Mouse (Mus musculus) adrenal gland, adult 2 months (tissue): Measurements from ENCODE around the gene Rcan2. TPM values are rescaled to one million over a fixed set of nuclear protein-coding genes. Genes with fewer than 3 reads are reported as not detected.
"Not testable (repeated sequence)": the region's sequence is repeated elsewhere in the genome, so short reads cannot be mapped to it uniquely, and the experiment has no call there.

ENCODE experiments used
- DNase-seq: peaks from one replicate; pipeline ENCODE4 v3.0.0; 2021
- polyA plus RNA-seq: library from polyadenylated mRNA; depleted of rRNA; stranded (reverse); fragments of >200 nt; gene quantifications from 2 replicates; pipeline ENCODE4 v1.2.3, GENCODE M21; 2012
- total RNA-seq, 2 experiments: library from RNA; stranded (reverse); gene quantifications; 2 replicates each; pipeline ENCODE4 v1.2.3; 2021

Gene Rcan2
- total and polyA plus RNA-seq, 3 experiments: 2.6 to 6.9 (median 5.2) TPM

DNA sequence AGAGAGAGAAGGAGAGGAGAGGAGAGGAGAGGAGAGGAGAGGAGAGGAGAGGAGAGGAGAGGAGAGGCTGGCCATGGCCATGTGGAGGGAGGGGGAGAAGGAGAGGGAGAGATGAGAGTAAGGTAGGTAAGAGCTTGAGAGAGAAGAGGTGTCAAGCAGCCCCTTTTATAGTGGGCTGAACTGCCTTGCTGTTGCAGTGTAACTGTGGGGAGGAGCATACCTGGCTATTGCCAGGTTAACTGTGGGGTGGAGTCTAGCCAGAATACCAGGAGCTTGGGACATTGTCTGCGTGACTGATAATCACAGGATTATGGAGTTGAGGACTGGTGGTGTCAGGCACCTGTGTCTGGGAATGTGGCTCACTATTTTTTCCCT, 24.2 kb downstream of the Rcan2 start:
- DNase-seq: not testable (repeated sequence)

DNA sequence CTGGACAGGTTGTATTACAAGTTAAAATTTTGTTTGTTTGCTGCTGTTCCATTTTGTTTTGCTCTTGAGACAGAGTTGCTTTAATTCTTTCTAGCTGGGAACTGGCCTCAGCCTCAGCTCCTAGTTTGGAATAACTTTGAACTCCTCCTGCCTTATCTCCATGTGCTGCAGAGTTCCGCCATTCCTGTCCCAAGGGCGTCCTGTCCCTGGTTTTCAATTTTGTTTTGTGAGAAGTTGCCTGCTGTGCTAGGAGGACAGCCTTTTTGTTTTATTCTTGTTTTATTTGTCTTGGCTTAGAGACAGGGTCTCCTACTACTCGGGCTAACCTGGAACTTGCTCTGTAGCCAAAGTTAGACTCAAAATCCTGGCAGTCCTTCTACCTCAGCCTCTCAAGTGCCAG, 26.1 kb downstream of the Rcan2 start:
- no peak for DNase-seq

DNA sequence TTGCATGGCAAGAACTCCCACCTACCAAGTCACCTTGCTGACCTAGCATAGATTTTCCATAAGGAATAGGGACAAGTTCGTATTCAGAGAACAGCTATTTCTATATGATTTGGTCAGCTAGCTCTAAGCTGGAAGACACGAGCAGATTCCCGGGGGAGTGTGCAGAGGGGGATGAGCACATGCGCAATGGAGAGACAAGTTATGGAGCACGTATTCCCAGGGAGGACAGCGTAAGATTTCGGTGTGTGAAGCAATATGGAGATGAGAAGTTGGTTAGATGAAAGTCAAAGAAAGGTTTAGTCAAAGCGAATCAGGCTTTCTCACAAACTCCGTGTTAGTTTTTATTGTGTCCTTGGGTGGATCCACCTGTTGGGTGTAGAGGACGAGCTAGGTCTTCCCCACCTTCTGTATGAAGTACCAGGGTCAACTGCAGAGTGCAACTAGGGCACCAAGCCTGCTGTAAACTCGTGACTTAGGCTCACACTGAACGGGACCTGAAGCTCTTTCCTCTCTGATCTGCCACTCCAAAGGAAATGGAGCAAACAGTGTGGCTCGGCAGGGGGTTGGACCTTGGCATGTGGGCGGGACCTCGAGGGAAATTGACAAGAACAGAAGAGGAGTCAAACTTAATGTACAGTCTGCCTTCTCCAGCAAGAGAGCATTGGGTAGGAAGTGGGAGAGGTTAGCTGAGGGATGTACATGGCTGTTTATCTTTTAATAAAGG, 31.4 kb downstream of the Rcan2 start:
- no peak for DNase-seq

DNA sequence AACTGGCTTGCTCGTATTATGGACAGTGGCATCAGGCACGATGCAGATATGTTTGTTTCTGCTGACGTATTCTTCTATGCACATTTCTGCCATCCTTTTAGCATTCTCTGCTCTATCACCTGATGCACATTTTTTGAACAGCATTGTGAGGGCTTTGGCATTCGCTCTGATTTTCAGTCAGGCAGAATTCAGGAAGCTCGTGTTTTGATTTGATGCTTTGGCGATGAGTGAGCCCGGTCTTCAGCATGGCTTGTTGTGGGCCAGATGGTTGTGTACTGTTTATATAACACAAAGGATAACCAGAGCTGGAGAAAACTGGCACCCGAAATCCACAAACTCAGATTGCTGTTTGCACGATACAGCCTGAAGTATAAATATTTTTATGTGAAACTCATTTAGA, 39.1 kb downstream of the Rcan2 start:
- no peak for DNase-seq

- no peak for DNase-seq
Observed at GRCm38 (mm10) chr17:43846714-43847113, 45.6 kb downstream of the Rcan2 start.

- DNase-seq: no peak
Observed at GRCm38 (mm10) chr17:43848903-43849302, 47.8 kb downstream of the Rcan2 start.

GRCm38 (mm10) chr17:43855132-43855531, 54.0 kb downstream of the Rcan2 start:
- no peak for DNase-seq

- no peak for DNase-seq
Observed at GRCm38 (mm10) chr17:43856081-43856480, 54.9 kb downstream of the Rcan2 start.

DNA sequence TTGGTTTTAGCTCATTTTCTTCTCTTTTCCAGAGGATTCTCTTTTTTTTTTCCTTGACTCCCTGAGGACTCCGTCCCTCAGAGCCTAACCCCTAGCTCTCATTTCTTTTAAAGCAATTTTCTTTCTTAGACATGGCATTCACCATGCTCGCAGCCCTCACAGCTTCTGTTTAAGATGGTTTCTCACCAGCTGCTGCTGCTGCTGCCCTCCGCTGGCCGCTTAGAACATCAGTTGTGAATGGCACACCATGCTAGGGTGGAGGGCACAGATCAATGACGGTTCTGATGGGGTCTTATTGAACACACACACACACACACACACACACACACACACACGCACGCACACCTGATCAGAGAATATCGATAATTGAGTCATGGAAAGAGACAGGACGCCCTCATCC, 67.7 kb downstream of the Rcan2 start:
- no peak for DNase-seq

DNA sequence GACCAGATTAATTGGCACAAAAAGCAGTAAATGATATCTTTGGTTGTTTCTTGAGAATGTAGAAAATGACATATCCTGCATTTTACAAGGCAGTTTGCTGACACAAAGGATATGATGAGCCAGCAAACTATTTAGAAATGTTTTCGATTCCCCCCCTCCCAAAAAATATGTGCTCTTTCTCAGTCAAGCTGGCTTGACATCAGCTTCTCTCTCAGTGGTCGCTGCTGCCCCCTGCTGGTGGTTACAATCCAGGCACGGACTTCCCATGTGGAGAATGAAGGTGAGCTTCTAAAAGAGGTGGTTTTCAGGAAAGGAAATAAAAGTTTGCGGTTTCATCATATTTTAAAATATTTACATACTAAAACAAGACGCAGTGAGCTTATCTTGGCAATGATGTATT, 68.5 kb downstream of the Rcan2 start:
- peak; percentile 63 for DNase-seq

- no peak for DNase-seq
Observed at GRCm38 (mm10) chr17:43874417-43874816, 73.3 kb downstream of the Rcan2 start.

DNA sequence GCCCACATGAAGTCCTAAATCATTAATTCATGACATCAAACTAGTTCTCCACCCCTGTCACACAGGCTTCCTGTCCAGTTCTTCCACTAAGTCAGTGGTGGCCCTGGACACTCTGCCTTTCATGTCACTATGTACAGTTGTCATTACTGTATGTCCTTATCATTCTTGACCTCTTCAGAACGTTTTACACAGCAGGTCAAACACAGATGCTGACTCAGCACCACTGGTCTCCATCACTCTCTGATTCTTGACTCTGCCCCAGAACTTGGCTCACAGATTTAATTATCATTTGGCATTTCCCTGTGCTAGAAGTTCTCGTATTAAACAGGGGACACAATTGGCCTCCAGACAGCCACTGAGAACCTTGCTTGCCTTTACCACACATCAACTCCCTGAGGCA, 76.3 kb downstream of the Rcan2 start:
- DNase-seq: no peak

DNA sequence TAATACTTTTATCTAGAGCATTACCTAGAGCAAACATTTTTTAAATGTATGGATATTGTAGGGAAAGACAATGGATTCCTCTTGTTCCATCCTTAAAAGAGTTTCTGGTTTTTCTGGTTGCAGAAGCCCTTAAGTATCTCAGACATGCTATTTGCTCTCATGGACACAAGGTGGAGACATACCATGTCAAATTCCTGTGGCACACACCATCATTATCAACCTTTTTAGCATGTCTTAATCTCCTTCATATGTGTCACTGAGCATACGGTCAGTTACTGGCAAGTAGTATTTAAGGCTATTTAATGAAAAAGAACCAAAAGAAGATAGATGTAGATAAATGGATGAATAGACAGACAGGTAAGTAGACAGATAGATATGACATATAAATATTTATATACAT, 81.9 kb downstream of the Rcan2 start:
- peak; percentile 7 for DNase-seq

- DNase-seq: no peak
Observed at GRCm38 (mm10) chr17:43886262-43886661, 85.1 kb downstream of the Rcan2 start.

- DNase-seq: no peak
Observed at GRCm38 (mm10) chr17:43887931-43888330, 86.8 kb downstream of the Rcan2 start.

DNA sequence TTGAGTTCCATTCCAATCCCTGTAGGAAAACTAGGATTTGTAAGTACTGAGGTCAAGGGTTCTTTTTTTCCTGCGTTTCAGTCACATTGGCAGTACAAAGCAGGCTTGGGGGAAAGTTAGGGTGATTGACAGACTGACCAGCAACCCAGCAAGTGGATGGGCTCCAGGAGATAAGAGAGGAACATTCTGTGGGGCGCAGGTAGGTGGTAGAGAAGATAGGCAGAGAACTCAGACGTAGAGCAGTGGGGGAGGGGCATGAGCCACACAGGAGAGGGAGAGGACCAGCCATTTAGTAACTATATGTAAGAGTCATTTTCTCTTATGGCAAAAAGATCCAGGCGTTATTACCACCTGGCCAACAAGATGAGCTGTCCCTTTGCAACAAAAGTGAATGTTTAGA, 96.2 kb downstream of the Rcan2 start:
- DNase-seq: no peak

DNA sequence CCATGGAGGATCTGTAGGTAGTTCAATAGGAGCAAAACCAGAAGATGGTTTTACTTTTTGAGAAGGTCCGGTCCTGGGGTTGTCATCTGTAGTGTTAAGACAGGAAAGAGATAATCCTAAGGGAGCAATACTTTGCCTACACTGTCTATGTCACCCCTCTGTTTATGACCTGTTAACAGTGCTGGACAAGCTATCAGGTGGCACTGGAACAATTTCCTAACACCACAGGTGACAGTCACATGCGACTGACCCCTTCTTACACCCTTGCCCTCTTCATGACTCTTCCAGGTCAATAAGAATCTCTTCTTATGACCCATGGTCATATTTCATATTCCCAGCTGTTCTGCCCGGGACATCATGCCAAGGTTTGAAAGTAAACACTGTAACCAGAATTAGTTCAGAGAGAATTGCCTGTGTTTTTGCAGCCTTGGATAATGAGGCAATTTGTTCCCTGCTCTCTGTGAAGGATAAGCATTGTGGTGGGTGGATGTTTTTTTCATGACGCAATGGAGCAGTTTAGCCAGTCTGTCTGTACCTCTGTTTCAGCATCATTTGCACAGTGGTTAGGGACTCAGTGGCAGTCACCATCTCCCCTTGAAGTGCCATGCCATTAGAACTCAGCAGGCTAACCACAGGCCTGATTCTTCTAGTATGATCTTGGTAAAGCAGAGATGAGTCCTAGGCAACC, 98.4 kb downstream of the Rcan2 start:
- no peak for DNase-seq

GRCm38 (mm10) chr17:43900133-43900532, 99.0 kb downstream of the Rcan2 start:
- DNase-seq: no peak

GRCm38 (mm10) chr17:43901474-43901873, 100.3 kb downstream of the Rcan2 start:
- DNase-seq: no peak

DNA sequence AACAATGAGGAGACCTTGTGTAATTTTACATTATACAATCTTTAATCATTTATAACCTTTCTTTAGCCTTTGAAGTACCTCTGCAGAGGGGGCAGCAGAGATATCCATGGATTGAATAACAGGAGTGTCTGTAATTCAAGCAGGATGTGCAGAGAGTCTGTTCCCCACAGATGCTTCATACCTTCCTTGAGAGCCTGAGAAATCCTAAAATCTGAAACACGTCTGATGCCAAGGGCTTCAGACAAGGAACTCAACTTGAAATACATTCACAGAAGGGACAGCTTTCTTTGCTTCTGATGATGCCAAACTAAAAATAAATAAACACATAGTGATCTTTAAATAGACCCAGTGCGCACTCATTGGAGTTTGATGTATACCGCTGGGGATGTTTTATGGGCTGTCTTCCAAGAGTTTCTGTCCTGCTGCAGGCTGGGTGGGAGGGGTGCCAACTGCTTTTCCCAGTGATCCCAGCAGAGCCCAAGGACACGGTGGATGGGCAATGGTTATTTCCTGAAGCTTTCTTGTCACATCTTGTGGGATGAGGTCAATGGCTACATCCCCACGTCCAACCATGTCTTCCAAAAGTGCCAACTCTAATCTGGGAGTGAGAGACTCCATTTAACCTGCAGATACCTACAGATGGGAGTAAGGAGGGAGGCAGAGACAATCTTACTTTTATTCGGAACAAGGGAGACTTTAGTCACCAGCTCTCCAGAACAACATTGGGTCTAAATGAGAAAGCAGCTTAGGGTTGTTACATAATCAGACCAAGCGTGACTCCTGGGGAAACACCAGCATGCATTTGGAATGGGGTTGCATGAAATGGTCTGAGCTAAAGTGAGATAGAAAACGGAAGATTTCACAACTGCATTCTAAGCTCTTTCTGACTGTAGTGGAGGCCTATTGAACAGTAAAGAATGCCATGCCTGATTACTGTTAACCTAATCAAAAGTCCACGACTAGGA, 102.9 kb downstream of the Rcan2 start:
- no peak for DNase-seq

- DNase-seq: no peak
Observed at GRCm38 (mm10) chr17:43904896-43905295, 103.7 kb downstream of the Rcan2 start.

GRCm38 (mm10) chr17:43906728-43907127, 105.6 kb downstream of the Rcan2 start:
- no peak for DNase-seq

DNA sequence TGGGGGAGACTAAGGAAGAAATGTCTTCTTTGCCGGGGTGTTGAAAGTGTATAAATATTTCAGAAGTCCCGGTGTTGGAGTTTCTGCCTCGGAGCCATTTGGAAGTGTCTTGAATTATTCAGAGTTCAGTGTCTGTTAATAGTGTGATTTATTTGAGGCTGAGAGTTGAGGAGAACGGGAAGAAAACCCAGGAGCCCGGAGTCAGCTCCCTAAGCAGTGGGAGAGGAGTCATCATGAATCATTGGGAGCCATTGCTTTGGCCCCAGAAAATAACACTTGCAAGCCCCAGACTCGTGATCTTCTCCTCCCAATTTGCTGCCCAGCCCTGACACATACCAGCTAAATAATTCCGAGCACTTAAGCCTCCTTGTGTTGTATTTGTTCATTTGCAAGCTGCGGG, 115.0 kb downstream of the Rcan2 start:
- DNase-seq: no peak
